Mouse (Mus musculus): ENCODE data around the gene Vps11.

DNA sequence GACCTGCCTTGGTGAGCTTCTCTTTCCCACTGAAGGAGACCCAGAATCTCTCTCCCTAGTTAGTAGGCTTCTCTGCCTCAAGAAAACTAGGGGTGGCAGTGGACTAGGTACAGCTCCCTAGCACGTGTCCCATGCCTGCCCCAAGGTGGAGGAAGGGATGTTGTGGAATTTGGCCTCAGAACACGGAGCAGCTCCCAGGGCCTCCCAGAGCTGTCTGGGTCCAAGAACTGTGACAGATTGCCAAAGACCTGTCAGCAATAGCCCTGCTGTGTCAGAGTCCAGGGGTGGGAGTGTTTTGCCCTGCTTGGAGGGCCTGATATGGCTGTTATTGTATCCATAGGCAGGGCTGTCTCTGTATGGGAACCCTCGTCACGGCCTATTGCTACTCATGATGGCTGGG lies 39.6 kb upstream of the Vps11 start:
- TF ChIP-seq CTCF (IDR thresholded peaks at IDR 0.05) (no peak), EP300 (IDR thresholded peaks at IDR 0.05) (no peak)

Measured in lung, postnatal 0 days (tissue).